Mouse (Mus musculus) layer of hippocampus, postnatal 10 days (tissue): ENCODE measurements at regions not wholly inside any gene's neighbourhood (a gene's known extent, or its start where the extent isn't known, plus 50 kb on each side); places are given as distances from the start of the nearest gene placed in this dataset.
A peak's percentile ranks its signal among the peaks of the same experiment; 100 is the strongest.

Experiments used
- DNase-seq, 2 experiments: peaks; one replicate each; pipeline ENCODE4 v3.0.0; 2021; ENCODE audit warnings: low spot score in 2 of 2

DNA sequence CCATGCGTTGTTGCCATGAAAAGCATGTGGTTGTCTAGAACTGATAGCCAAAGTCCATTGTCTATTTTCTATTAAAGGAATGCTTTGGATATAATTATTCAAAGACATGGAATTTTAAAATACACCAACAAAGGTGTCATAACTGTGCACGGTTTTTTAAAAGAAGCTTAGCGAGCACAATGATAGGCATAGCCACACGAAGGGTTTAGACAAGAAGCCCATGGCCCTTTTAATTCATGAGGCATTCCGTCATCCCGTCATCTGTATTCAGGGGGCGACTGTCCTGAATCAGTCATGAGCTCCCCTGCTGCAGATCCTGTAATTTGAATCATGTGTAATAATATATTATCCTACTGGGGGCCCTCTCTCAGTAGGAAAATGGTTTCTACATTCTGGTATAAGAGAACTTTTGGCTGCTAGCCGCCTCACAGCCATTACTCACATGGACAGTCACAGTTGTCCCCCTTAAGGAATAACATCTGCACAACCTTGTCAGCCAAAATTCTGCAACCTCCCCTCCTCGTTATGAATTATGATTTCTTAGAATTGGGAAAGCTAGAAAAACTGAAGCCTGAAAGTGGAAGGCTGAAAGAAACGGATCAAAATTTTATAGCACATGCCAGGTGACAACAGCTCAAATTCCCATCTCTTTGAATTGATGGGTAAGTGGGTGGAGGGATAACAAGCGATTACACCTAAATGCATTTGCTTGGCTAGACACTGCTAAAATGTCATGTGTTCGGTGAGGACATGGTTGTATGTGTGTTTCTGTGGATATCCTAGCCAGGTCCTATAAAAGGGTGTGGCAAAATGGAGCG, 225.1 kb downstream of the Usp25 start:
- peak; percentile 52 to 56 for DNase-seq

DNA sequence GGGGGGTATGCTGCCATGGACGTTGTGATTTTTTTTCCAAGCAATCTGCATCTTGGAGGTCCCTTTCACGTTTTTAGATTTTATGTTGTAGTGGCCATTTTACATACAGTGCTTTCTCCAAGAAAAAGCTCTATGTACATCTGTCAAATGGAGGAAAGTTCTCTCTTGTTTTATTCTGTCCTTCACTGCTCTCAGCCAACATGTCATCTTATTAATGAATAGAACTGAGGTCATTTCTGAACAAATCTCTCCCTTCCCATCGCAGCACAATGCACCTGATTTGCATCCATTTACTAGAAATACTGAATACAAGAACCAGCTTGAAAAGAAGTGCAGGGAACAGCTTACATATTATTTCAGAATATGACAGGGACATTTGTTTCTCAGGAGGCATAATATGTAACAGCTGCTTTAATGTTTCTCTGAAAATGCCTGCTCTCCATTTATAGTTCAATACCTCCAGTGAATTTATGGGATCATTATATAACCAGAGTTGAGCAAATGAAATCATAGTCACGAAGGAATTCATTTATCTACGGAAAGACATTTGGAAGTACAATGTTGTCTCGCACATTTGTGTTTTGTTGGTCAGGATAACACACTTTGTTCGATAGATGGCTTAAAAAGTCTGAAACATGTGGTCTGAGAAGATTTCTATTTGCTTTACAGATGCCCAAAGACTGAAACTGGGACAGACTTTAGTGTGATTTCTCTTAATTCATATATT, 224.3 kb downstream of the Usp25 start:
- no peak for DNase-seq

DNA sequence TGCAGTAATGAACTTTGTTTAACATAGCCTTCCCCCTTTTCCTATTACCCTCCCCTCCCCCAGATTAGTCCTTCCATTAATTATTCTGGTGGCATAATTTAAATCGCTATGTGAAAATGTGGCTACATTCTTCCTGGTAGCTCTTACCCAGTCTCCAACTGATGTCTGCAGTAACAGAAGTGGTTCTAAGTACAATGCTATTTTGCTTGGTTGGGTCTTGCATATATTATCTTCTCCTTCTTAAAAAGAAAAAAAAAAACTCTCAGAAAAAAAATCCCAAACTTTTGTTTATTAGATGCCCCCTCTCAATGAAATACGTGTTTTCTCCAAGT, 223.7 kb downstream of the Usp25 start:
- DNase-seq, result no peak

DNA sequence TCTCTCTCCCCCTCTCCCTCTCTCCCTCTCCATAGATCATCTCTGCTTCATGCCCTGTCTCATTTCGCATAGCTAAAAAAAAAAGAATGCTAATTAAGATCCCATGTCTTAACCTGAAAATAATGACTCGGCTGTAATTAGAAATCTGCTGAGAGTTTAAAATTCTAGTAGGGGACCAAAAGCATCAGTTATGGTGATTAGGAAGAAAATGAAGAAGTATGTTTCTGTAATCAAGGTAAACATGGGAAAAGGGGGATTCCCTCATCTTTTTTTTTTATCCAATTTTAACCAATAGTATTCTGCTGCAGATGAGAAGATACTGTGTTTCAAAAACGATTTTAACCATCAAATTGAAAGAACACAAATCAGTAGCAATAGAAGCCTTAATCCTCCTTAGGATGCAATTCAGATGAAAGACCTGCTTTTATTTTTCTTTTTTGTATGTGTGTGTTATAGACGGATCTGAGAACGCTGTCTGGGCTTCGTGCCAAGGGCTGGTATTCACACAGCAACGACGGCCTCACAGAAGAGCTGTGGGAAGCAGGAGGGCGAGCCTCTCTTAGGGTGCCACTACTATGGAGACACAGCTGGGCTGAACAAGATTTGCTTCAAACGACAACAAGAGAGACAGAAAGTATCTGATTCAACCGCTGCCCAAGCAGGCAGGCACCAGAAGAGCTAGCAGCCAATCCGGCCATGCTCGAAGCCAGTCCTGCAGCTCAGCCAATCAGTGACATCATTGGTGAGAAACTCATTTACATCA, 223.2 kb downstream of the Usp25 start:
- peak; percentile 86 to 89 for DNase-seq

DNA sequence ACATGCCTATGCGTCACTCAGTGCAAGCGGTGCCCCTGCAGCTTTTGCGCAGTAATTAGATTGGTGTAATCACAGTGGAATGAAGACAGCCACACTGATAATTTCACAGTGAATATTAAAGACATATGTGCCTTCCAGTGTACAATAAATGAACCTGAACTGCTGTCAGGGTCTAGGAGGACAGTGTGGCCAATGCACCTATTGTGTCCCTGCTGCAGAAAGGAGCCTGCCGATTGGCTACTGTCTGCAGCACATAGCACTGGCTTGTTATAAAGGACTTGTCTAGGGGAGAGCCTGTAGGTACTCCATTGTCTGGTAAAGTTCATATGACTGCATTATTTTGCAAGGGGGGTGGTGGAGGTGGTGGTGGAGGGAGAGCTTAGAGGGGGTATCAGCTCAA, 222.5 kb downstream of the Usp25 start:
- peak; percentile 53 to 64 for DNase-seq

DNA sequence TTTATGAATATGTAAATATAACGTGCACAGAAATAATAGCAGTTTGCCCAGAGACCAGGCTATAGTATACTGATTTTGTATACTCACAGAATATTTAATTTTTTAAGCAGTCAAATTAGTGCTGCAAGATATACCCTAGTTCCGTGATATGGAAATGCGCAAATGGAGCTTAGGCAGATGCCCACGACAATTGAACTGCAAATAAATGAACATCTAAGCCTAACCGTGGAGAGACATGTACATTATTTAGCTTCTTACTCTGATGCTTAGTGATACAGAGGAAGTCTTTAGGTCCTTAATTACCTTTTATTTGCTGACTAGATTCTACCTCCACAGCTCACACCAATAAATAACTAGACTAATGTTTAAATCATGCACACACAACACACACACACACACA, 221.9 kb downstream of the Usp25 start:
- no peak for DNase-seq
